Mouse (Mus musculus) MEL (cell line): ENCODE results near the gene Rnaseh2c. TPM values are rescaled to one million over a fixed set of nuclear protein-coding genes. Genes with fewer than 3 reads are reported as not detected.

ENCODE experiments used
- DNase-seq: peaks from one replicate; pipeline ENCODE4 v3.0.0; 2011; ENCODE audit warnings: low read depth, low spot score
- H3K27ac ChIP-seq: 2 replicates; pipeline ENCODE4 v1.5.1; 2012; ENCODE audit warnings: low read depth, mild to moderate bottlenecking, control low read depth, low read length, moderate library complexity; ENCODE audit not compliant: control insufficient read depth
- H3K27me3 ChIP-seq, 2 experiments: fragments of 150-350 bp in 1 of 2; sonication (generic) in 1 of 2; 2 replicates each; pipeline ENCODE4 v1.6.1; 2012; ENCODE audit warnings: low read length in 2 of 2, mild to moderate bottlenecking in 2 of 2, improper control_type of control experiment in 1 of 2, moderate library complexity in 1 of 2; ENCODE audit not compliant: insufficient read depth in 2 of 2, control insufficient read depth in 1 of 2
- H3K36me3 ChIP-seq, 2 experiments: 2 replicates each; pipeline ENCODE4 v1.6.1; 2012 to 2014; ENCODE audit warnings: low read length in 2 of 2, improper control_type of control experiment in 1 of 2, inconsistent platforms in 1 of 2, mild to moderate bottlenecking in 1 of 2; ENCODE audit not compliant: insufficient read depth in 2 of 2, control insufficient read depth in 1 of 2
- H3K4me1 ChIP-seq, 2 experiments: fragments of 150-350 bp in 1 of 2; sonication (generic) in 1 of 2; 2 replicates each; pipeline ENCODE4 v1.6.1; 2012; ENCODE audit warnings: low read length in 2 of 2, improper control_type of control experiment in 1 of 2, mild to moderate bottlenecking in 1 of 2; ENCODE audit not compliant: insufficient read depth in 2 of 2, control insufficient read depth in 1 of 2
- H3K4me3 ChIP-seq, 2 experiments: fragments of 150-350 bp in 1 of 2; sonication (generic) in 1 of 2; 2 replicates each; pipeline ENCODE4 v1.5.1; 2012; ENCODE audit warnings: low read depth in 2 of 2, low read length in 2 of 2, mild to moderate bottlenecking in 2 of 2, moderate library complexity in 2 of 2, control low read depth in 1 of 2, improper control_type of control experiment in 1 of 2; ENCODE audit not compliant: control insufficient read depth in 1 of 2, insufficient read depth in 1 of 2
- H3K79me2 ChIP-seq: 2 replicates; pipeline ENCODE4 v1.6.1; 2012; ENCODE audit warnings: mild to moderate bottlenecking, low read length, moderate library complexity; ENCODE audit not compliant: control insufficient read depth, poor library complexity, insufficient read depth
- H3K9ac ChIP-seq: 2 replicates; pipeline ENCODE4 v1.6.1; 2012; ENCODE audit warnings: low read depth, mild to moderate bottlenecking, control low read depth, low read length, moderate library complexity; ENCODE audit not compliant: control insufficient read depth, poor library complexity, severe bottlenecking
- H3K9me3 ChIP-seq: fragments of 150-350 bp; sonication (generic); replicated peaks from 2 replicates; pipeline ENCODE4 v1.6.1; 2012; ENCODE audit warnings: mild to moderate bottlenecking, low read length, improper control_type of control experiment, moderate library complexity; ENCODE audit not compliant: insufficient read depth
- BHLHE40 ChIP-seq: IDR thresholded peaks from 2 replicates; pipeline ENCODE4 v1.6.1; 2012; ENCODE audit warnings: low read depth, mild to moderate bottlenecking, inconsistent platforms, low read length, improper control_type of control experiment, borderline replicate concordance
- CTCF ChIP-seq, 3 experiments: IDR thresholded peaks in 2 of 3; conservative IDR thresholded peaks in 1 of 3; 2 replicates each; pipeline ENCODE4 v1.5.1; 2011 to 2012; ENCODE audit warnings: low read length in 3 of 3, low read depth in 2 of 3, mild to moderate bottlenecking in 2 of 3, improper control_type of control experiment in 1 of 3, inconsistent platforms in 1 of 3, mixed read lengths in 1 of 3, moderate library complexity in 1 of 3; ENCODE audit not compliant: control insufficient read depth in 1 of 3, insufficient read depth in 1 of 3, poor library complexity in 1 of 3, severe bottlenecking in 1 of 3
- E2F4 ChIP-seq: IDR thresholded peaks from 2 replicates; pipeline ENCODE4 v1.6.1; 2011; ENCODE audit warnings: low read depth, low read length, improper control_type of control experiment, borderline replicate concordance
- GATA1 ChIP-seq: IDR thresholded peaks from 2 replicates; pipeline ENCODE4 v1.6.1; 2011; ENCODE audit warnings: low read depth, low read length, improper control_type of control experiment
- HCFC1 ChIP-seq: IDR thresholded peaks from 2 replicates; pipeline ENCODE4 v1.6.1; 2012; ENCODE audit warnings: low read depth, mild to moderate bottlenecking, inconsistent platforms, low read length, improper control_type of control experiment, moderate library complexity
- KAT2A ChIP-seq: conservative IDR thresholded peaks from 2 replicates; pipeline ENCODE4 v1.6.1; 2012; ENCODE audit warnings: low read depth, low read length, improper control_type of control experiment, inconsistent platforms
- MAX ChIP-seq: IDR thresholded peaks from 2 replicates; pipeline ENCODE4 v1.6.1; 2011; ENCODE audit warnings: low read length, improper control_type of control experiment
- MAZ ChIP-seq: IDR thresholded peaks from 2 replicates; pipeline ENCODE4 v1.6.1; 2012; ENCODE audit warnings: low read depth, mild to moderate bottlenecking, inconsistent platforms, low read length, improper control_type of control experiment
- MEF2A ChIP-seq: IDR thresholded peaks from 2 replicates; pipeline ENCODE4 v1.6.1; 2014; ENCODE audit warnings: low read depth, mild to moderate bottlenecking, inconsistent platforms, low read length, improper control_type of control experiment; ENCODE audit not compliant: poor library complexity, insufficient replicate concordance, severe bottlenecking; ENCODE audit errors: extremely low read depth
- MYB ChIP-seq: IDR thresholded peaks from 2 replicates; pipeline ENCODE4 v1.6.1; 2011; ENCODE audit warnings: mild to moderate bottlenecking, low read depth, low read length, improper control_type of control experiment
- NELFE ChIP-seq: IDR thresholded peaks from 2 replicates; pipeline ENCODE4 v1.6.1; 2011; ENCODE audit warnings: low read depth, low read length, improper control_type of control experiment
- NRF1 ChIP-seq: IDR thresholded peaks from 2 replicates; pipeline ENCODE4 v1.6.1; 2014; ENCODE audit warnings: low read depth, mild to moderate bottlenecking, inconsistent platforms, low read length, improper control_type of control experiment, moderate library complexity; ENCODE audit not compliant: poor library complexity, insufficient read depth, severe bottlenecking
- RAD21 ChIP-seq: IDR thresholded peaks from 2 replicates; pipeline ENCODE4 v1.6.1; 2011; ENCODE audit warnings: mild to moderate bottlenecking, low read depth, low read length, improper control_type of control experiment
- RCOR1 ChIP-seq: IDR thresholded peaks from 2 replicates; pipeline ENCODE4 v1.6.1; 2012; ENCODE audit warnings: low read depth, mild to moderate bottlenecking, inconsistent platforms, low read length, improper control_type of control experiment
- SMC3 ChIP-seq: IDR thresholded peaks from 2 replicates; pipeline ENCODE4 v1.6.1; 2011; ENCODE audit warnings: low read depth, low read length, improper control_type of control experiment
- TCF12 ChIP-seq: IDR thresholded peaks from 2 replicates; pipeline ENCODE4 v1.6.1; 2014; ENCODE audit warnings: low read depth, mild to moderate bottlenecking, inconsistent platforms, low read length, improper control_type of control experiment, moderate library complexity
- UBTF ChIP-seq: IDR thresholded peaks from 2 replicates; pipeline ENCODE4 v1.6.1; 2012; ENCODE audit warnings: low read depth, mild to moderate bottlenecking, inconsistent platforms, low read length, improper control_type of control experiment, moderate library complexity, borderline replicate concordance; ENCODE audit not compliant: insufficient read depth
- USF1 ChIP-seq: IDR thresholded peaks from 2 replicates; pipeline ENCODE4 v1.6.1; 2014; ENCODE audit warnings: low read depth, mild to moderate bottlenecking, inconsistent platforms, low read length, improper control_type of control experiment, moderate library complexity
- ZC3H11A ChIP-seq: IDR thresholded peaks from 2 replicates; pipeline ENCODE4 v1.6.1; 2012; ENCODE audit warnings: low read depth, mild to moderate bottlenecking, inconsistent platforms, low read length, improper control_type of control experiment
- ZKSCAN1 ChIP-seq: IDR thresholded peaks from 2 replicates; pipeline ENCODE4 v1.6.1; 2012; ENCODE audit warnings: low read depth, mild to moderate bottlenecking, inconsistent platforms, low read length, improper control_type of control experiment, moderate library complexity
- ZNF384 ChIP-seq: IDR thresholded peaks from 2 replicates; pipeline ENCODE4 v1.6.1; 2012; ENCODE audit warnings: low read depth, mild to moderate bottlenecking, inconsistent platforms, low read length, improper control_type of control experiment
- polyA plus RNA-seq, 2 experiments: library from polyadenylated mRNA; stranded (reverse) in 1 of 2; unstranded in 1 of 2; fragments of >175 nt in 1 of 2; fragments of >200 nt in 1 of 2; gene quantifications; 2 replicates each; pipeline versions ENCODE4 v1.2.1 to v1.2.4; 2012; ENCODE audit warnings: low replicate concordance in 2 of 2, low read depth in 1 of 2; ENCODE audit not compliant: insufficient read length in 2 of 2, insufficient read depth in 1 of 2, missing spikeins in 1 of 2
- total RNA-seq: library from RNA; depleted of rRNA; stranded (reverse); fragments of 300-350 nt; gene quantifications from 2 replicates; pipeline ENCODE4 v1.2.3, GENCODE M21; 2012

Gene Rnaseh2c
- total and polyA plus RNA-seq, 3 experiments: 109 to 165 TPM; not detected in 1

DNA sequence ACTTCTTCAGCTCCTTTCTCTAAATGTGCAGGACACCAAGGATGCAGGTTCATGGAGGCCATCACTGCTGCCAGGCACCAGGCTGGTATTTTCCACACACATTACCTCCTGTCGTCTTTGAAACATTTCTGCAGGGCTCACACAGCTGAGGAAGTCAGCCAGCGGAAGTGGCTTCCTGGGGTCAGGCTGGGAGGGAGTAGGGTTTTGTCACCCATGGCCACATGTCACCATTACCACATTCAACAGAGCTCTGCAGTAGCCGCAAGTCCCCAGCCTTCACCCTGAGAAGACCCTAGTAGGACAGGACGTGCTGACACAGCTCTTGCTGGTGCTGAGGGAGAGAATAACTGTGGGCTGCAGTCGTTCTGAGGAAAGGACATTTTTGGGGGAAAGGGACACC, 29.8 kb upstream of the Rnaseh2c start:
- Histone ChIP-seq H3K4me1 (peaks cover 0 to under 1% of the 10 kb centered on the region in 2 experiments; a peak in 2 of 4 replicates), H3K9ac (no peak overlapping the region)
- no peak for DNase-seq

DNA sequence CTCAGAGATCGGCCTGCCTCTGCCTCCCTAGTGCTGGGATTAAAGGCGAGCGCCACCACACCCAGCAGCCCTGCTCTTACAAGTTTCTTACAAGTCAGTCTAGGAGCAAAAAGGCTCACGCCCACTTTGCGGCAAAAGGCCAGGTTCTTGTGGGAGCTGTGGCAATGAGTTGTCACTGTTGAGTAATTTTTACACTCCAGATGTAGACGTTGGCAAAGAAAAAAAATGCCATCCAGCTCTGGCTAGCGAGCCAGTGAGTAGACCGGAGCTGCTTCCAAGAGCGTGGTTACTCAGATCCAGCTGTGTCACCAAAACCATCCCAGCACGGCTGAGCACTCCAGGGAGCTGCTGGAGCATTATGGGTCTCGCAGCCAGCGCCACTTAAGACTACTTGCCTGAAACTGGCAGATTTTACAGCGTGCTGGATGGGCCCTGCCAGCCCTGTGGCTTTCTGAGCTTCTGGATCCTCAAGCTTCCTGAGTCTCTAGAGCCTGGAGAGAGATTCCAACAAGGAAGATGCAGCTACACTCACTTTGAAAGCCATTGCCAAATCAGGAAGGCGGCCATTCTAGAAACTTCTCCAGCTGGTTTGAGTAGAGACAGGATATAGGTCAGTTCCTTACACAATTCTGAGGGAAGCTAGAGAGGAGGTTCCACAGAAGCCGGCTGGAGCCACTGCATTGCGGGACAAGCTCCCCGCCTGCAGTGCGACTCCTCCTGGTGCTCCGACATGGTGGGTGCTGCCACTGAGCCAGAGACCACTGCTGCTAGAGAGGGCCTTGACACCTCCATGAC, 29.1 kb upstream of the Rnaseh2c start:
- Histone ChIP-seq H3K79me2 (peaks cover 13% of the 10 kb centered on the region), H3K4me1 (no peaks in the 10 kb centered on the region), H3K27ac (no peak overlapping the region), H3K9me3 (no peaks in the 10 kb centered on the region), H3K27me3 (no peaks in the 10 kb centered on the region), H3K9ac (no peak overlapping the region), H3K36me3 (no peaks in the 10 kb centered on the region; a peak in 2 of 4 replicates), H3K4me3 (no peak overlapping the region)
- DNase-seq: no peak
- TF ChIP-seq NELFE: no peak
- no peak for TF ChIP-seq ZC3H11A
- no peak for TF ChIP-seq RCOR1
- no peak for TF ChIP-seq KAT2A
- TF ChIP-seq MYB: no peak
- TF ChIP-seq GATA1: no peak
- no peak for TF ChIP-seq TCF12
- TF ChIP-seq RAD21: no peak
- TF ChIP-seq UBTF: no peak
- TF ChIP-seq E2F4: no peak
- TF ChIP-seq MAZ: no peak
- no peak for TF ChIP-seq SMC3
- TF ChIP-seq ZKSCAN1: no peak
- no peak for TF ChIP-seq MAX
- TF ChIP-seq MEF2A: no peak
- TF ChIP-seq ZNF384: no peak

More for the DNA sequence above, 29.8 kb upstream of the Rnaseh2c start:
- no peak overlapping the region for H3K4me3 ChIP-seq
- H3K79me2 ChIP-seq: peaks cover 13% of the 10 kb centered on the region
- H3K9me3 ChIP-seq: no peaks in the 10 kb centered on the region
- TF ChIP-seq ZC3H11A (no peak), CTCF (IDR thresholded peaks at IDR 0.05 in 2 of 3, conservative IDR thresholded peaks at IDR 0.05 in 1 of 3; ENCODE audit: control insufficient read depth in 1 of 3, insufficient read depth in 1 of 3, low read depth in 2 of 3, low read length in 3 of 3, poor library complexity in 1 of 3, severe bottlenecking in 1 of 3) (no peak), BHLHE40 (no peak), USF1 (no peak), HCFC1 (no peak), GATA1 (no peak), RAD21 (no peak), KAT2A (no peak), NRF1 (no peak), ZNF384 (no peak), RCOR1 (no peak)
- TF ChIP-seq, all 39 proteins: peak for 0
- no peaks in the 10 kb centered on the region; a peak in 2 of 4 replicates for H3K36me3 ChIP-seq
- no peak overlapping the region for H3K27ac ChIP-seq
- H3K27me3 ChIP-seq: no peaks in the 10 kb centered on the region
